Mouse (Mus musculus): Measurements from ENCODE around the gene Smox. TPM values are rescaled to one million over a fixed set of nuclear protein-coding genes. Genes with fewer than 3 reads are reported as not detected.

Smox gene
- total RNA-seq, 2 experiments from 2014 or later: 45.6 to 60.5 TPM

GRCm38 (mm10) chr2:131502561-131502960, 11.3 kb downstream of the Smox start:
- DNase-seq (ENCODE audit: extremely low spot score in 1 of 2, low spot score in 2 of 2): no peak
- intact Hi-C loops (cut with DNase I): no loop called here

- no peak for DNase-seq (ENCODE audit: extremely low spot score in 1 of 2, low spot score in 2 of 2)
- intact Hi-C loops (cut with DNase I): no loop called here
These were observed 14.1 kb downstream of the Smox start for GRCm38 (mm10) chr2:131505431-131505830.

DNA sequence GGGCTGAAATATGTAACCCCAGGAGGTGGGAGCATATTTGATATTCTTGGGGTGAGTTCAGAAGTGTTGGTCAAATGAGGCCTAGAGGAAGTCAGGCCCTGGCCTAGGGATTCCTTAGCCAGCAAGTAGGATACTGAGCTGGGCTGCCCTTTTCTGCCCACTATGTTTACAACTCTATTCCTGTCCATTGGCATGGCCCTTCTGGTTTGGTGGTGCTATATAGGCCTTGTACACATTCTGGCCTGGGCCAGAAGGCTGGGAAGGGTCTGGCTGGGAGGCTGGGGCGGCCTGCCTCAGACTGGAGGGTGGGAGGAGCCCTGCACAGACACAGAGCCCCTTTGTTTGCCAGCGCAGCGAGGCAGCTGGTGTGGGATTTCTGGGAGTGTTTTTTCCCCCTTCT, 15.1 kb downstream of the Smox start:
- intact Hi-C loops (cut with DNase I): no loop called here
- DNase-seq (ENCODE audit: extremely low spot score in 1 of 2, low spot score in 2 of 2): no peak

GRCm38 (mm10) chr2:131508501-131508900, 17.2 kb downstream of the Smox start:
- peak in 1 of 2 experiments; percentile 56 for DNase-seq (ENCODE audit: extremely low spot score in 1 of 2, low spot score in 2 of 2)
- intact Hi-C loops (cut with DNase I): no loop called here

- intact Hi-C loops (cut with DNase I): loop anchor here (1.0 kb wide), 1 partner anchor 86 kb away; no protein-coding TSS in a partner anchor
- peak; percentile 74 for DNase-seq (ENCODE audit: extremely low spot score in 1 of 2, low spot score in 2 of 2)
These were observed 18.5 kb downstream of the Smox start for GRCm38 (mm10) chr2:131509671-131510313.

DNA sequence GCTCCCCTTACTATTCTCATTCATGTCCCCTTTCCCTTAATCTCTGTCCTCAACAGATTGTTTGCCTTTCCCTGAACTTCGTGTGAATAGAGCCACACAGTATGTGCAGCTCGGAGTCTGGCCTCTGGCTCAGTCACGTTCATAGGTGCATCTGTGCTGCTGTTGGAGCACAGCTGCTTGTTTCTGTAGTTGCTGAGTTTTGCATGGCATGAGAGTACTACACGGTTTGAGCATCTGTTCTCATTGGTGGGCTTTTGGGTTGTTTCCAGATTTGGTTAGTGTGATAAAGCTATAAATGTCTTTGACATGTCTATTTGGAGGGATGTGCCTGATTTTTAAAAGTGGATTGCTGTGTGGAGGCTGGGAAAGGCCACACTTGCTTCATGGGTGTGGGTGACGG, 19.2 kb downstream of the Smox start:
- no peak for DNase-seq (ENCODE audit: extremely low spot score in 1 of 2, low spot score in 2 of 2)
- intact Hi-C loops (cut with DNase I): loop anchor here (1.0 kb wide), 1 partner anchor 87 kb away; no protein-coding TSS in a partner anchor

DNA sequence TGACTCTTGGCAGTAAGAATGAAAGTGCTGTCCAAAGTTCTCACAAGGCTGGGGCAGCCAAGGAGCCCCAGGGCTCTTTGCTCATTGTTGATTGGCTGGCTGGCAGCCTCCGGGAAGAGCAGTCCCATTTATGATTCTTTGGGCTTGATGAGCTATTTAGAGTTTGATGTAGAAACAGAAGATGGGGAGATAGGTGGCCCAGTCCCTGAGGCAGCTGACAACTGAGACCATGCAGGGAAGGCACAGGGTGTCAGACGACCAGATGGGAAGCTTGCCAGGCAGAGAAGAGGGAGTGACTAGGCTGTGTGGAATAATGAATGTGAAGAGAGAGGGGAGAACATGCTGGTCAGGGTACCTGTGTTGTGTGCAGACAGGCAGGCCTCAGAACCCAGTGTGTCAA, 22.2 kb downstream of the Smox start:
- no peak for DNase-seq (ENCODE audit: extremely low spot score in 1 of 2, low spot score in 2 of 2)
- intact Hi-C loops (cut with DNase I): no loop called here

- no peak for DNase-seq (ENCODE audit: extremely low spot score in 1 of 2, low spot score in 2 of 2)
- intact Hi-C loops (cut with DNase I): no loop called here
These were observed 22.8 kb downstream of the Smox start for GRCm38 (mm10) chr2:131514055-131514621.

GRCm38 (mm10) chr2:131517550-131517949, 26.3 kb downstream of the Smox start:
- intact Hi-C loops (cut with DNase I): no loop called here

GRCm38 (mm10) chr2:131518790-131519189, 27.5 kb downstream of the Smox start:
- intact Hi-C loops (cut with DNase I): no loop called here
- no peak for DNase-seq (ENCODE audit: extremely low spot score in 1 of 2, low spot score in 2 of 2)

More at GRCm38 (mm10) chr2:131517550-131517949, 26.3 kb downstream of the Smox start:
- DNase-seq (ENCODE audit: extremely low spot score in 1 of 2, low spot score in 2 of 2): no peak

DNA sequence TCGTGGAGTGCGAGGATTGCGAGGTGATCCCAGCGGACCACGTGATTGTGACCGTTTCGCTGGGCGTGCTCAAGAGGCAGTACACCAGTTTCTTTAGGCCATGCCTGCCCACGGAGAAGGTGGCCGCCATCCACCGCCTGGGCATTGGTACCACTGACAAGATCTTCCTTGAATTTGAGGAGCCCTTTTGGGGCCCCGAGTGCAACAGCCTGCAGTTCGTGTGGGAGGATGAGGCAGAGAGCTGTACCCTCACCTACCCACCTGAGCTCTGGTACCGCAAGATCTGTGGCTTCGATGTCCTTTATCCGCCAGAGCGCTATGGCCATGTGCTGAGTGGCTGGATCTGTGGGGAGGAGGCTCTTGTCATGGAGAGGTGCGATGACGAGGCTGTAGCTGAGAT, 29.4 kb downstream of the Smox start:
- no peak for DNase-seq (ENCODE audit: extremely low spot score in 1 of 2, low spot score in 2 of 2)
- intact Hi-C loops (cut with DNase I): loop anchor here (10.0 kb wide), 1 partner anchor 236 kb away; no protein-coding TSS in a partner anchor

DNA sequence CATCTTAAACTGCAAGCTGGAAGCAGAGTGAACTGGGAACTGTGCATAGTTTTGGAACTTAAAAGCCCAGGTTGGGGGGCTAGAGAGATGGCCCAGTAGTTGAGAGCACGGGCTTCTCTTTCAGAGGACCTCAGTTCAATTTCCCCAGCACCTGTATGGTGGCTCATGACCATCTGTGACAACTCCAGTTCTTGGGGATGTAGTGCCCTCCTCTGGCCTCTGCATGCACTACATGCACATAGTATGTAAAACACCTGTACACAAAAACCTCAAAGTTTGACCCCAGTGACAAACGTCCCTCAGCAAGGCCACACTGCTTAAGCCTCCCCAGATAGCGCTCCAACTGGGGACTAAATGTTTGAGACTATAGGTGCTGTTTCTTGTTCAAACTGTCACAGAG, 35.8 kb downstream of the Smox start:
- DNase-seq (ENCODE audit: extremely low spot score in 1 of 2, low spot score in 2 of 2): peak in 1 of 2 experiments; percentile 44
- intact Hi-C loops (cut with DNase I): loop anchor here (10.0 kb wide), 1 partner anchor 242 kb away; no protein-coding TSS in a partner anchor

DNA sequence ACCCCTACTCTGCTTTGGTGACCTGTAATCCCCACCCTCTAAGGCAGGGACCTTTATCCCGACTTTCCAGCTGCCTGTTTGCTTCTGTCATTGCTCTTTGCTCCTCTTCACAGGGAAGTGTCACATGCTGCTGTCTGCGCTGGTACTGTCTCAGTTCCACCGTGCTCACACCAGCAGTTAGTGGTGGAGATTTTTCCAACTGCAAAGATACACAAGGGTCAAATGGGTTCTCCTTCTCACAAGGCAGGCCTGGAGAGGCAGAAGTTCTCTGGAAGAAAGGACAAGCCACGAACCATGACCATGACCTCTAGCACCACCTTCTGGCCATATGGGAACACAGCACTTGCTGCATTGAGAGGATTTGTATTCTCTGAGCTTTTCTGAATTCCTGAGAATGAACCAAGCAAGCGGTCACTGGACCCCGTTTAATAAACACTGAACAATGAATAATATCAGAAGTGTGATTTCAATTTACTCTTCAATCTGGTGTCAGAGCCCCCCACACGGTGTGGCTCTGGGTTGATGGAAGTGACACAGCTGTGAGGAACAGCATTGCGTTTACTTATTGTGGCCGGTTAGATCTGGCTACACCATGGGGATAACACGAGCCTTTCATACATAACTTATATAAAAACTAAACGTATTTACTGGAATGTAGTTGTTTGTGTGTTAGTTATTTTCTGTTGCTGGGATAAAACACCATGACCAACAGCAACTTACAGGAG, 38.8 kb downstream of the Smox start:
- intact Hi-C loops (cut with DNase I): loop anchor here (1.0 to 10.0 kb wide), 2 partner anchors 107 to 245 kb away; no protein-coding TSS in a partner anchor

DNA sequence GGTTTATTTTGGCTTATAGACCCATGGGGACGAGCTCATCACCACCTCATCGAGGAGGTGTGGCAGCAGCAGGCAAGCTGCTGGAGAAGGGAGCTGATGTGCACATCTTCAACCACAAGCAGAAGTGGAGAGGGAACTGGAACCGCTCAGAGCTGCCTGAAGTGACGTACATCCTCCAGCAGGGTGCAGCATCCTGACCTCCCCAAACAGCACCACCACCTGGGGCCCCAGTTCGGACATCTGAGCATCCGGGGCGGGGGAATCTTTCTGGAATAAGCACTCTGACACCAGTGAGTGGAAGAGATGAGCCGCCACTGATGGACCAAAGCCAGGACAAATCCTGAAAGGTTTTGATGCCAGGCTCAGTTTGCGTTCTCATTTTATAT, 39.3 kb downstream of the Smox start:
- DNase-seq (ENCODE audit: extremely low spot score in 1 of 2, low spot score in 2 of 2): peak in 1 of 2 experiments; percentile 75
- intact Hi-C loops (cut with DNase I): loop anchor here (1.0 kb wide), 1 partner anchor 107 kb away; no protein-coding TSS in a partner anchor

More for the DNA sequence above, 38.8 kb downstream of the Smox start:
- DNase-seq (ENCODE audit: extremely low spot score in 1 of 2, low spot score in 2 of 2): peak; percentile 55 to 60

DNA sequence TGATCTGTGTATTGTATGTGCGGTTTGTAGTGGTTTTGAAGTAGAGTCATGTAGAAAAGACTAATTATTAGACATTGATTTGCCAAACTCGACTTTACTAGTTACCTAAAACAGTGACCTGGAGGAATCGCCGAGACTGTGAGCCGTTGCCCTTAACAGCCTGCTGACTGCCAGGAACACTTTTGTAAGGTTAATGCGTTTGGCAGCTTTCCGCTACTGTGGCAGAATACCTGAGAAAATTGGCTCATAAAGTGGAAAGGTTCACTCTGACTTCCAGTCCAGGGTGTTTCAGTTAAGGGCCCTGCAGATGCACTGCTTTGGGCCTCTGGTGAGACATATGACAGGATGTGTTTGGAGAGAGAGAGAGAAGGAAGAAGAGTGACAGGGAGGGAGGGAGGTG, 40.0 kb downstream of the Smox start:
- intact Hi-C loops (cut with DNase I): no loop called here
- no peak for DNase-seq (ENCODE audit: extremely low spot score in 1 of 2, low spot score in 2 of 2)

- no peak for DNase-seq (ENCODE audit: extremely low spot score in 1 of 2, low spot score in 2 of 2)
- intact Hi-C loops (cut with DNase I): no loop called here
These were observed 43.9 kb downstream of the Smox start for GRCm38 (mm10) chr2:131535168-131535567.

GRCm38 (mm10) chr2:131538341-131538740, 47.0 kb downstream of the Smox start:
- intact Hi-C loops (cut with DNase I): no loop called here
- DNase-seq (ENCODE audit: extremely low spot score in 1 of 2, low spot score in 2 of 2): peak in 1 of 2 experiments; percentile 66

GRCm38 (mm10) chr2:131539780-131540179, 48.5 kb downstream of the Smox start:
- intact Hi-C loops (cut with DNase I): no loop called here
- no peak for DNase-seq (ENCODE audit: extremely low spot score in 1 of 2, low spot score in 2 of 2)

DNA sequence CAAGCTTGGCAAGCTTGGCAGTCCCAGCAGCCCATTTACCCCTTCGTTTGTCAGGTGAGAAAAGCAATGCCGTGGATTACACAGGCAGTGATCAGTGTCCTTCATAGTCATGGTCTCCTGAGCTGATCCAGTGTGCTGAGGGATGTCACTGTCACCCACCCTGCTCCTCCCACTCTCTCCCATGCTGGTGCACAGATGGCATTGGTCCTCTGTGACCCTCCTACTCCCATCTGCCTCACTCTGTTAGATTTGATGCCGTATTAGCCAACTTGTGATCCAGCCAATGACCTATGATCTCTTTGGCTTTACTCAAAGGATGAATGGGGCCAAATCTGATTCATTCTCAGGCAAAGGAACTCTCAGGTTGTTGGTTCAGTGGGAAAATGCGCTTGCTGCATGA, 50.4 kb downstream of the Smox start:
- DNase-seq (ENCODE audit: extremely low spot score in 1 of 2, low spot score in 2 of 2): no peak
- intact Hi-C loops (cut with DNase I): no loop called here

DNA sequence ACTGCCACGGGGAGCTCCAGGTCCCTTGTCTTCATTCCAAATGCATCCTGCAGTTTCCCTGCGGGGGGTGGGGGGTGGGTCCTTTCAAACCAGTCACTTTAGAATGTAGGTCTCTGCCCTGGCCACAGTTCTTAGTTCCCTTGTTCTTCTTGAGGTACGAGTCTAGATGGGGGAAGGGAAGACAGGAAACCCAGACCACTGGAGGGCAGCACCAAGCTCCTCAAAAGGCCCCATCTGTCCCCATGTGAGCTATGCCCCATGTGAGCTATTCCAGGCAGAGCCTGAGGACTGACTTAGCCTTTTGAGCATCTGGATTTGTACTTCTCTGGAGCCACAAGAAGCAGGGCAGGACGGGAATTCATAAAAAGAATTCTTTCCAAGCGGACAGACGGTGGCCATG, 51.2 kb downstream of the Smox start:
- intact Hi-C loops (cut with DNase I): no loop called here
- no peak for DNase-seq (ENCODE audit: extremely low spot score in 1 of 2, low spot score in 2 of 2)

All from left cerebral cortex, postnatal 10 days (tissue).